Mouse (Mus musculus): Measurements from ENCODE around the gene Becn1.
"Not testable (repeated sequence)": the region's sequence is repeated elsewhere in the genome, so short reads cannot be mapped to it uniquely, and the experiment has no call there.

GRCm38 (mm10) chr11:101325201-101325600, 23.1 kb upstream of the Becn1 start:
- not testable (repeated sequence) for TF ChIP-seq CTCF (IDR thresholded peaks at IDR 0.05); POLR2A (IDR thresholded peaks at IDR 0.05; ENCODE audit: insufficient read depth, low read depth, low read length); EP300 (IDR thresholded peaks at IDR 0.05; ENCODE audit: insufficient read depth, low read depth, low read length)

Measured in heart, adult 2 months (tissue).